Mouse (Mus musculus): ENCODE results near the gene Obsl1.

Gene Obsl1

DNA sequence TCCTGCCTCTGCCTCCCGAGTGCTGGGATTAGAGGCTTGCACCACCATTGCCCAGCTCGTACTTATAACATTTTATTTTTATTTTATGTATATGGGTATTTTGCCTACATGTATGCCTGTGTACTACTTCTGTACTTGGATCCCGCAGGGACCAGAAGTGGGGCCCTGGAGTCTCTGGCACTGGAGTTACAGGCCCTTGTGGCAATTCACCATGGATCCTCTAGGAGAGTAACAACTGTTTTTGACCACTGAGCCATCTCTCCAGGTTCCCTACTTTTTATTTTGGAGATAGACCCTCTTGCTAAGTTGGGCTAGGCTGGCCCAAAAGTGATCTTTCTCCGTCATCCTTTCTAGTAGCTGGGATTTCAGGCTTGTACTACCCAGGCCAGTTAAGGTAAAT lies 12.2 kb upstream of the Obsl1 start:
- no peak for DNase-seq (ENCODE audit: low spot score)

DNA sequence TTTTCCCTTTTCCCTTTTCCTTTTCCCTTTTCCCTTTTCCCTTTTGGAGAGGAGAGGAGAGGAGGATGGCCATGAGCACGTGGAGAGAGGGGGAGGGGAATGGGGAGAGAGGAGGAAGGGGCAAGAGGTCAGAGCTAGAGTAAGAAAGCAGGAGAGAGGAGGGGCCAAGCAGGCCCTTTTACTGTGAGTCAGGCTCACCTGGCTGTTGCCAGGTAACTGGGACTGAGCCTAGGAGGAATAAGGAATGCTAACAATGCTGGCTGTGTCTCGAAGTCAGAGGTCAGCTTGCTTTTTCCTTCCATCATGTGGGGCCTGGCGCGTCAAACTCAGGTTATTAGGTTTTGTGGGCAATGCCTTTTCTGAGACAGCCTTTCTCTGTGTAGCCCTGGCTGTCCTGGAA lies 11.7 kb upstream of the Obsl1 start:
- DNase-seq (ENCODE audit: low spot score): no peak

DNA sequence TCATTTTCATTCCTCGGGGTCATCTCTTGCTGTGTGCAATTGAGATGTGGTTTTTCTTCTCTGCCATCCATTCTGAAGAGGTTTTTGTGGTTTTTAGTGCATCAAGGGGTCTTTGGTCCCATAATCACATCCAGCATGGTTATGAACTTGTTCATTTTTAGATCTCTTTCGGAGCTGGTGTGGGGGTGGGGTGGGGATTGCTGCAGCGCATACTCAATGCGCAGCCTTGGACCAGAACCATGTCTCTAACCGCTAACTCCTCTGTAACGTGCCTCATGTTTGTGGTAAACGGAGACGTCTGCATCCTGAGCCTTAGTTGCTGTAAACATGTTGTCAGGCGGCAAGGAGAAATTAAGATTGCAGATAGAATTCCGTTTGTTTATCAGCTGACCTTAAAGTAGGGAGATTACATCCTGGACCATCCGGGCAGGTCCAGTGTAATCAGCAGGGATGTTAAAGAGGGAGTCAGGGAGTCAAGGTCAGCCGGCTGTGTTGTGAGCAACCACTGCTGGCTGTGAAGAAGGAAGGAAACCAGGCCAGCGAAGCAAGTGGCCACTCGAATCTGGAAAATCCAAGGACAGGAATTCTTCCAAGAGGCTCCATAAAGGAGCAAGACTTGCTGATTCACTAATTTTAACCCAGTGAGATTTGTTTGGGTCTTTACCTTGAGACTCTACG lies 10.6 kb upstream of the Obsl1 start:
- DNase-seq (ENCODE audit: low spot score): no peak

DNA sequence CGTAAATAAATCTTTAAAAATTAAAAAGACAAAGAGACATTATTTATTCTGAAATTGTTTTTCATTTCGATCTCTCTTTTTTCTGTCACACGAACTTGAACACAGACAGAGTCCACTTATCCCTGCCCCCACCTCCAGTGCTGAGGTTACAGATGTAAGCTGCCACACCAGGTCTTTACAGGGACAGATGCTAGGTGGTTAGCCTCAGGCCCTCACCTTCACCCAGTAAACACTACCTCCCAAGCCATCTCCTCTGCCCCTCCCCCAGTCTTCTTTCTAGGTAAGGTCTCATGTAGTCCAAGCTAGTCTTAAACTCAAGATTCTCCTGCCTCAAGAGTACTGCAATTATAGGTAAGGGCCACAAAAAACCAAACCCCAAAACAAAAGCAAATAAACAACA lies 6.3 kb upstream of the Obsl1 start:
- DNase-seq (ENCODE audit: low spot score): no peak

DNA sequence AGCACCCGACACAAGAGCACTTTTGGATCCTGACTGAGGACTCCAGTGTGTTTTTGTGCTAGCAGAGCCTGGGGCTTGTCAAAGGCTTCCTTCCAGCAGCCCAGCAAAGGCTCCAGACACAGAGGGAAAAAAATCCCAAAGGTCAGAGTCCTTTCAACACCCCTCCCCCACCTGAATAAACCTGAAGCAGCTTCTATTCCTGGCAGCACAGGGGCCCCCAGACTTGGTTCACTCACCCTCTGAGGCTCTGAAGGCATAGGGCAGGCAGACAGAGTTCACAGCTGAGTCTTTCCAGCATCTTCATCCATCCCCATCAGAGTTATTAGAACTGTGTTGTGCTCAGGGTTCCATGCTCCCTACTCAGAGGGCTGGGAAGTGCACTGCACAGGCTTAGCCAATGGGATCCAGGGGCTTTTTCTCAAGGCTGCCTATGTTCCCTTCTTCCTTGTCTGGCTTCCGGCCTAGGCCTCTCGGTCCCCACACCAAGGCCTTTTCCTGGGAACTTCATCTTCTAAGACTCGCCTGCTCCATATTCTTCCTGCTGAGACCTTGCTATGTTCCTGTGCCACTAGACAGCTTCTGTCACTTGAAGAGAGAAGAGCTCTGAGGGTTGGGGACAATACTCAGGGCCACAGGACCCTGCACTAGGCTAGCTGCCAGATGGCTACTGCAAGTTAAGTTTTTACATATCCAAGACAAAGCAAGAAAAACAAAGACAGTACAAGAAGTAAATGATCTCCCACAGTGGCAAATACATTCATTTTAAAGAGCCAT lies 5.4 kb upstream of the Obsl1 start:
- no peak for DNase-seq (ENCODE audit: low spot score)

DNA sequence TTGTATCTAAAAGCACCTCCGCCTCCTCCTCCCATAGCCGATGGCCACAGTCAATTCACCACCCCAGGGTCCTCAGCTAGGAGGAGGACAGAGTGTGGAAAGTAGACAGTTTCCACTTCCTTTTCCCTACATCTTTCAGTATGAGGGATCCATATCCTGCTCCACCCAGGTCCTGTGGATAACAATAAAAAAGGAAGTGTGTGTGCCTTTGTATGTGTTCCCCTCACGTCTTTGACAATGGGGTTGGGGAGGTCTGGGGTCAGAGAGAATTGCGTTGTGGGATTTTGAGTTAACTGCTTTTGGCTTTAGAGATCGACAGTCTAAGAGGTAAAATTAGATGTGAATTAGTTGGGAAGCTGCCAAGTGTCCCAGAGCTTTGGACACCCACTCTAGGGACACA lies 3.9 kb upstream of the Obsl1 start:
- DNase-seq (ENCODE audit: low spot score): no peak

DNA sequence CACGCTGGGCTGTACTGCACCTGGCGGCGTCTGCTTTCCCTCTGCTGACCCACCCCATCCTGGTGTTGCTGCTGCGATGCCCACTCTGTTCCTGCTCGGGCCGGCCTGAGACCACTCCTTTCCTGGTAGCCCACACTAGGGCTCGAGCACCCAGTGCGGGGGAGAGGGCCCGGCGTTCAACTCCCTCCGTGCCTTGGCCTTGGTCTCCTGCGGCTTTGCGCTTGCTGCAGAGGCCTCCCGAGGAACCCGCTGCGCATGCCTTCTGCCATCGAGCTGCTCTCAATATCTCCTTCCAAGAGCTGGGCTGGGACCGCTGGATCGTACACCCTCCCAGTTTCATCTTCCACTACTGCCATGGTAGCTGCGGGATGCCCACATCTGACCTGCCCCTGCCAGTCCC lies 3.3 kb upstream of the Obsl1 start:
- DNase-seq (ENCODE audit: low spot score): no peak

DNA sequence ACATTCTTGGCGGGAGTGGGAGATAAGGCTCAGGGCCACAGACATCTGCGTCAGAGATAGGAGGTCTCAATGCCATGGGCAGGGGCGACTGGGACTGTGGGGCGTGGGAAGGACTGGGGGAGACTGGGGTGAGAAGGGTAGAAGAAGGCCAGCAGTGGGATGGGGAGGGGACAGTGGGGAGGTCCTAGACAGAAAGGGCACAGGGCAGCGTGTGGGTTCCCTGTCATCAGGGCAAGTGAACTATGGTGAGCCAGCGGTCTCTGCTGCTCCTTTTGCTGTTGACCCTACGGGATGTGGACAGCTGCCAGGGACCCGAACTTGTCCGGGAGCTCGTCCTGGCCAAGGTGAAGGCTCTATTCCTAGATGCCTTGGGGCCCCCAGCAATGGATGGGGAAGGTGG lies 754 bp upstream of the Obsl1 start, which contains the start of gene Inha:
Gene Inha, plus strand, starts transcription at position 72 of the 400 bp plus-strand sequence.
- no peak for DNase-seq (ENCODE audit: low spot score)

DNA sequence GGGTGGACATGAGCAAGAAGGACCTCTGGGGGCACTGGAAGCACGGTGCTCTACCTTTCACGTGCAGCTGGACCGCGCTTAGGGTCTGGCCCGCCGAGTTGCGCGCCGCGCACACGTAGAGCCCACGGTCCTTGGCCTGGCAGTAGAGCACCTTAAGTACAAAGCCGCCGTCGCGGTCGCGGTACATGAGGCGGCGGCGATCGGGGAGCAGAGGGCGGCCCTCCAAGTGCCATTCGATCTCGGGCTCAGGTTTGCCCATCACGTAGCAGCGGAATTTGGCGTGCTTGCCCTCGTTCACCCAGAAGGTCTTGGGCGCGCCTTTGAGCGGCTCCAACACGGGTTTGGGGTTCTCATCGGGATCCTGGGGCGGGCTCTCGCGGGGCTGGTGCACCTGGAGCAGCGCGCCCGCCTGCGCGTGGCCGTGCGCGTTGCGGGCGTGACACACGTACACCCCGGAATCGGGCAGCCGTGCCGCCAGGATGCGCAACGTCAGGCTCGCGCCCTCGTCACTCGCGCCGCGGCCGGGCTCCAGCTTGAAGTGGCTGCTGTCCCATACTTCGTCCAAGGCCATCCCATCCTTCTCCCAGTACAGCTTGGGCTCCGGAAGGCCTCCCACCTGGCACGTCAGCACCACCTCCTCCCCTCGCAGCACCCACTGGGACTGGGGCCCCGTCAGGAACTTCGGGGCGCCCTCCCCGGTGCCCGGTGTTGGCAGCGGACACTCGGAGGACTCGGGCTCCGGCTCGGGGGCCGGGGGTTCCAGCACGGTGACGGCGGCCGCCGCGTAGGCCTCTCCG lies 895 bp downstream of the Obsl1 start:
- peak; percentile 48 for DNase-seq (ENCODE audit: low spot score)

DNA sequence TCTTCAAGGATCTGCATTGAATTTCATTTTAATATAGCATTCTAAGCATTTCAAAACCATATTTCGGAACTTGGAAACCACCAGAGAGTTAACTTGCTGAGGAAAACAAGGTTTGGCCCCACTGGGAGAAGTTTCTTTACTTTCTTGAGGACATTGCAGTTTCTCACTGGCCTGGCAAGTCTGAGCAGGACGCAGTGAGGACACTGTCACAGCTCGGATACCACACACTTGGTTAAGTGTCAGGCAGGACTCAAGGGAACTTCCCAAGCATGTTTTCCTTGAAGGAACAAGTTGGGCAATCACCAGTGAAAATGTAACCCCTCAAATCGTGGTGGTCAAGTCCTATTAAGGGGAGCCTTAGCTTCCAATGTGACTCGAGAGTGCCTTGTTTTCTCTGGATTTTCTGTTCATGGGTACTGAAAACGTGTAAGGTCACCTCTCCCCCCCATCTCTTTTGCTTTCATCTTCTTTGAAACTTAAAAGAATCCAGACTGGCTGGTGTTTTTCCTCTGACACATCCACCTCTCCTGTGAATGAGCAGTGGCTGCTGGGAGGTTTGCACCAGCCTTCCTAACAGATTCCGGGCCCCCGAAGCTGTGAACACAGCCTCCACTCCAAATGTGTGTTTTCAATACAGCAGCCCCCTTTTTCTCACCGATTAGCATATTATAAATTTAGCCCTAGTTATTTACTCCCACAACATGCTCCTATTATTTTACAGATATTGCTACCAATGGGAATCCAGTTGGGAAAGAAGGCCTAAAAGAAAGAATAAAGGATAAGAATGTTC lies 1.8 kb downstream of the Obsl1 start:
- no peak for DNase-seq (ENCODE audit: low spot score)

DNA sequence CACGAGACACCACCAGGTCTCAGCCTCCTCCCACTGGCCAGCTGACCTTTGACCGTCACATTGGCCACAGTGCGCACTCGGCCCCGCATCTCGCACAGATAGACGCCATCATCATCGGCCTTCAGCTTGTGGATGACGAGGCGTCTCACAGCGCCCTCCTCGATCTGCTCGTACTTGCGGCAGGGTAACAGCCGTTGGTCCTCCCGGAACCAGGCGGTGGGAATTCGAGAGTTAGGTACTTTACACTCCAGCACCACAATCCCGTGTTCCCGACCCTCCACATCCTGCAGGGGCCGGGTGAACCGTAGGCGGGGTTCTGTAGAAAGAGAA lies 2.6 kb downstream of the Obsl1 start:
- no peak for DNase-seq (ENCODE audit: low spot score)

DNA sequence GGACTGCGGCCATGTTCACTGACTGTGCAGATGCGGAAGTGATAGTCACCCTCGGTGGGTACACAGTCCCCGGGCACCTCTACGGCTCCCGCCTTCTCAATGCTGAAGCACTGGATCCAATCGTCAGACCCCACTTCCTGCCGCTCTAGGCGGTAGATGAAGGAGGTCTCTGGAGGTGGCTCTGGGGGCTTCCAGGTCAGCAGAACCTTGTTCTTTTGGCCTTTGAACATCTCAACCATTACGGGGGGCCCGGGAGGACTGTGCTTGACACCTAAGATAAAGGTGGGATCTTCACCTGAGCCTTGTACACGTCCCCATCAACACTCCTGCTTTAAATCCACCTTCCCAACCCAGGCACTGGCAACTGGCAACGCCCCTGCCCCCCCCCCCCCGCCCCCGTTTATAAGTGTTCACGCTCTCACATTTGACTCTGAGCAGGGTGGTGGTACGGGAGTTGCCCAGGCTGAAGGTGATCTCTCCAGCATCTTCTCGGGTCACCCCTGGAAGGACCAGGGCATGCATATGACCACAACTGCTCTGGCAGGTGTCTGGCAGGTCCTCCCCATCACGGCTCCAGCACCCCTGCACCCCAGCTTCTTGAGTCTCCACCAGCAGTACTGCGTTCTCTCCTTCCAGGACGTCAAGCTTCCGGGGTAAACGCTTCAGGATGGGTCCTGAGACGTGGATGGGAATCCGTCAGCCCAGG lies 3.2 kb downstream of the Obsl1 start:
- no peak for DNase-seq (ENCODE audit: low spot score)

DNA sequence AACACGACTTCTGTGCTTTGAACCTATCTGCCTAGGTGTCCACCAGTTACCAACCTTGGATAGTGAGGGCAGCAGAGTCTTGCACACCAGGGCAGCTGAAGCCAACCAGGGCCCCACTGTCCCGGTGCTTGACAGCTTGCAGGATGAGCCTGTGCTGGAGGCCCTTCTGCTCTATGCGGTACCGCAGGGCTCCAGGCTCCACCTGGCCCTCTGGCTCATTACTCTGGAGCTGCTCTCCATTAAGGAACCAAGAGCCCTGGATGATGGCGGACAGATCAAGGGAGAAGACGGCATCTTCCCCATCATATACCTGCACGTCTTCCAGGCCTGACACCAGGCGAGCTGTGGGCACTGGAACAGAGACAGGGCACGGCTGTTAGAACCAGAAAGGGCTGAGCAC lies 4.3 kb downstream of the Obsl1 start:
- no peak for DNase-seq (ENCODE audit: low spot score)

DNA sequence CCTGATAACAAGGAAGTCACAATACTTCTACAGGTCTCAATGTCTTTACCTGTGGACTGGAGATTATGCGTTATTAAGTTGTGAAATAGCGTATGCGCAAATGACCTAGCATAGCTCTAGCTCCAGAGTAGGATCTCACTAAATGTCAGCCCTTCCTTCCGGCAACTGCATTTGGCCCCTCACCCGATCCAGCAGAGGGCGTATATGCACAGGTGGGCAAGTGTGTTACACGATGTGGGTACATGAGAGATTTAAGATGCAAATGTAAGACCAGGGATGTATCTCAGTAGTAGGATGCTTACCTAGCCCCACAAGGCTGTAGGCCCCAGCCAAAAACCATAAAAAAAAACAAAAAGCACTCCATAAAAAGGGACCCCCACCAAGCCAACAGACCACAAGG lies 6.8 kb downstream of the Obsl1 start:
- no peak for DNase-seq (ENCODE audit: low spot score)

DNA sequence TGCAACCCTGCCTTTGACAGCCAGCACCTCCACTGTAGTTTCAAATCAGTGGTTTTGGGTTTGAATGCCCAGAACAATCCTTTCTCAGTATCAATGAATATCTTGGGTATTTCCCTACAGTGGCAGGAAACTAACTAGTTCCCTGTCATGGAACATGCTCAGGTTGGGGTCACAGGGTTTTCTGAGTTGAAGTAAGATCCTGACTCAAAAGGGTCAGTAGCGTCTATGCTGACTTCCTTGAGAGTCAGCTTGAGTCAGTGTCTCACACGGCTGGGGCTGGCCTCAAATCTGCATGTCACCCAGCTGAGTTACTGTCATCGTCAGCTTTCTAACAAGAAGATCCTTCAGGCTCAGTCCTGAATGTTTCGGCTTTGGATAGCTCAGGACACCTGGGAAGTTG lies 7.4 kb downstream of the Obsl1 start:
- no peak for DNase-seq (ENCODE audit: low spot score)

DNA sequence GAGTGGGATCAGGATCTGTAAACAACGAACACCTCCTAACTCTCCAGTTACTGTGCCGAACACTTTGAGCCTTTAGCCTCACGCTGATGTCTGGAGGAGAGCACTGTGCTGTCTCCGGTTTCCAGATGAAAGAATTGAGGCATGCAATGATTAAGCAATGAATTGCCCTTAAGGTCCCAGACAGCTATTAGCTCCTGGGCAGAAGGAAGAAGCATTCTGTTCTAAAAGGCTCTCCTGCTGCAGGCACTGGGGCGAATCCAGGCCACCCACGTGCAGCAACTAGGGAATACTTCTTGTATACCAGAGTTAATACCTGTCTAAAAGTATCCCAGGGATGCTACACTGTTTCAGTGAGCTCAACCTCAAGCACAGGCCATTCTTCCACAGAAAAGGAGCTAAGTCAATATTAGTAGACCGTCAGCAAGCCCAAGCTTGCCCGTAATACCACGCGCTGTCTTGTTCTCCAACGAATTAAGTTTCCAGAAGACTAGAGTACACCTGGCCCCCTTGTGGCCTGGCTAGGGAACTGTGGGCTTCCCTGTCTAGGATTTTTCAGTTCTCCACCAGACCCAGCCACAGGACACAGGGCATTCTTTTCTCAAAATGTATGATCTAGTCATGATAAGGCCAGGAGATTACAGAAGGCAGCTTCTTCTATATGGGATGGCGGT lies 11.2 kb downstream of the Obsl1 start:
- DNase-seq (ENCODE audit: low spot score): no peak

DNA sequence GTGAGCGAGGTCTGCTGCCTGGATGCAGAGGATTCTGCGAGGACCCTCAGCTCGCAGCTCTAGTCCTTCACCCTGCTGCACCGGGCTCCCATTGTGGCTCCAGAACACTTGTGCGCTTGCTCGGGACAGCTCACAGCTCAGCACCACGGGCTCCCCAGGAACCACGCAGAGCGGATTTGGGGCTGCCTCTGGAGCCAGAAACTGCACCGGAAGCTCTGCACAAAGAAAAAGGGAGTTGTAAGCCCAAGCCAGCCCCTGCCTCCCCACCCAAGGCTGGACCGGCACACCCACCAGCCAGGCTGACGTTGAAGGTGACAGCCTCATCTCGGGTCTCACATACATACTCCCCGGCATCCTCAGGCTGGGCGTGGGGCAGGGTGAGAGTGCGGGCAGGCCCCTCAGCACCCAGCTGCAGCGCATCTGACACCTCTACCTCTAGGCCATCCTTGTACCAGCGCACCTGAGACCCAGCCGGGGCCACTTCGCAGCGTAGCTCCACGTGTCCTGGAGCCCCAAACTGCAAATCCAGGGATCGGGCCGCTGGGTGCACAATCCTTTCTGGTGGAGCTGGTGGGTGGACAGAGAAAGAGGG lies 13.6 kb downstream of the Obsl1 start:
- no peak for DNase-seq (ENCODE audit: low spot score)

DNA sequence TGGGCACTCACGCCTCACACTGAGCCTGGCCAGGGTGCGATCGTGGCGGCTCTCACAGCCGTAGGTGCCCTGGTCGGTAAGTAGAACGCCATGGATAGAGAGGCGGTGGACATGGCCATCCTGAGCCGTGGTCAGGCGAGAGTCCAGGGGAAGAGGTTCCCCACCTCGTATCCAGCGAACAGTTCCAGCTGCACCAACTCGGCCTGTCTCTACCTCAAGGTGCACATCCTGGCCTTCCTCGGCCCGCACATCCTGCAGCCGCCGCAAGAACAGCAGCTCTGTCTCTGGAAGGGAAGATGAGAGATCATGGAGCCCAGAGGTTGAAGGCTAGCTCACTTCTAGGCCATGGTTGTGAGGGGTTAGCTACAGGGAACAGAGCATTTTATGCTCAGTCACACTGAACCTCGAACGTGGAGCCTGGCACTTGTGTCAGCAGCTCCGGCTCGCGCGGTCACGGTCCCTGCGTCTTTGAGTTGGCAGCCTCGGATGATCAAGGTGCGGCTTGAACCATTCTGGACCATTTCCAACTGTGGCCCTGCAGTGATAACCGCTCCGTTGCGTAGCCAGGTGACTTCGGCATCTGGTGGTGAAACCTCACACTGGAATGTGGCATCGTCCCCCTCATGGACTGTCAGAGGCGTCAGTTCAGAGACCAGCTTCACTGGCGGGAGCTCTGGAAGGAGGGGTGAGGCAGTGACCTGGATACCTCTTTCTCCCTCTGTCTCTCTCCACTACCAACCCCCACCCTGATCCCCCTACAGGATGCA lies 15.3 kb downstream of the Obsl1 start:
- no peak for DNase-seq (ENCODE audit: low spot score)

DNA sequence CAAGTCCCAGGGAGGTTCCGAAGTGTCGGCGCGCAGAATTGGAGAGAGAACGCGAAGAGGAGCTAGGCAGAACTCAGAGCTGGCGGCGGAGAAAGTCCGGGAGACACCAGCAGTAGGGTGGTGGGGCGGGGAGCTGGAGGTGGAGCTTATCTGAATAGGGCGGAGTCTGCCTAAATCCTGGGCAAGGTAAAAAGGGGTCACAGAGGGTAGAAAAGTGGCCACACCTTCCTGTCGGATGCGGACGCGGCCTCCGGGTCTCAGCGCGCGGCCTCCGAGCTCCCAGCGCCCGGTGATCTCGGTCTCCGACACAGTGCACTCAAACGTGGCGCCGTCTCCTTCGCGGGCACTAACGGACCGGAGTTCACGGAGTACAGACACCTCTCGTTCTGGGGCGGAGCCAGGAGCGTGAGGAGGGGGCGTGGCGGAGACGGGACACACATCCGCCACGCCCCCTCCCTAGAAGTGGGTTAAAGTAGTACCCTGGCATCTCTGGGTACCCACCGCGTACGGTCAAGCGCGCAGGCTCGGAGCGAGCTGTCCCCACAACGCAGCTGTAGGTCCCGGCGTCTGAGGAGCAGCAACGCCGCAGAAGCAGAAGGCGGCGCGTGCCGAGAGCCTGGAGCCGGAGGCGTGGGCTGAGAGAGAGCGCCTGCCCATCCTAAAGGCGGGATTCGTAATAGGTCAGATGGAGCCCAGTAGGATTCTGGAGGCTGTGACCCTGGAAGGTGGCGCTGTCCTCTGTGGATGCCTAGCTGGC lies 18.7 kb downstream of the Obsl1 start:
- DNase-seq (ENCODE audit: low spot score): peak; percentile 53

Measured in ovary, postnatal 14 days (tissue).